Mouse (Mus musculus): ENCODE data around the gene Sardh.

- TF ChIP-seq ZNF384 (IDR thresholded peaks at IDR 0.05; ENCODE audit: low read depth, low read length), result no peak
- no peak for TF ChIP-seq HCFC1 (IDR thresholded peaks at IDR 0.05; ENCODE audit: borderline replicate concordance, insufficient read depth, low read length)
Measured at GRCm38 (mm10) chr2:27237342-27237741, 10.8 kb downstream of the Sardh start.
